Mouse (Mus musculus) layer of hippocampus, adult 11-12 months (tissue): ENCODE data around the gene Csrnp2.
"Not testable (repeated sequence)": the region's sequence is repeated elsewhere in the genome, so short reads cannot be mapped to it uniquely, and the experiment has no call there.

Experiments
- DNase-seq: peaks from one replicate; pipeline ENCODE4 v3.0.0; 2022; ENCODE audit warnings: low spot score

The Csrnp2 gene

DNA sequence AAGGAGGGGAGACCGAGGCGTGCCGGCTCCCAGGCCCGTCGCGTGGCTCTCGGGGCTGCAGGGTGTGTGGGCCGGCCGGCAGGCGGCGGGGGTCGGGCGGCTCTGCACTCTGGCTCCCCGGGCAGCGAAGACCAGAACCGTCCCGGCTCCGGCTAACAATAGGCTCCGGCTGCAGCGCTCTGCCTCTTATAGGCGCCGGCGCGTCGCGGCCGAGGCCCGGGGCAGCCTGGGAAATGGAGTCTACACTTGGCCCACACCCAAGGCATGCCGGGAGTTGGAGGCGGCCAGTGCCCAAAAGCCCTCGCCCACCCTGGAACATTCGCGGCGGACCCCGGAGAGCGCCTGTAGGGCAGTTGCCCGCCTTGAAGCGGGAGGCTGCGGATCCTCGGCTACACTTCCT lies at the start of gene Csrnp2:
Gene Csrnp2 (minus strand): TSS at position 387 of the 400 bp plus-strand sequence.
- peak; percentile 95 for DNase-seq

DNA sequence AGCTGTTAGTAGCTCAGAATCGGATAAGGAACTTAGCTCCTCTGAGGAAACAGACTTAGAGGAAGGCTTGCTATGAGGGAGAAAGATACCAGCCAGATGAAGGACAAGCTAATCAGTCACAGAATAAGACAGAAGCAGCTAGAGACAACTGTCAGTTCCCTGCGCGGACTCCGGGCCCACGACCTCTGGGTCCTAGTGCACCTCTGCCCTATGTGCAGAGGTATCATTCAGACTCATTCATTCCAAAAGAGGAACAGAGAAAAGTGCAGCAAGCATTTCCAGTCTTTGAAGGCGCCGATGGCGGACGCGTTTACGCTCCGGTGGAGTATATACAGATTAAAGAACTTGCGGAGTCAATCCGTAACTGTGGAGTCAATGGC lies 48.4 kb upstream of the Csrnp2 start:
- DNase-seq: not testable (repeated sequence)

DNA sequence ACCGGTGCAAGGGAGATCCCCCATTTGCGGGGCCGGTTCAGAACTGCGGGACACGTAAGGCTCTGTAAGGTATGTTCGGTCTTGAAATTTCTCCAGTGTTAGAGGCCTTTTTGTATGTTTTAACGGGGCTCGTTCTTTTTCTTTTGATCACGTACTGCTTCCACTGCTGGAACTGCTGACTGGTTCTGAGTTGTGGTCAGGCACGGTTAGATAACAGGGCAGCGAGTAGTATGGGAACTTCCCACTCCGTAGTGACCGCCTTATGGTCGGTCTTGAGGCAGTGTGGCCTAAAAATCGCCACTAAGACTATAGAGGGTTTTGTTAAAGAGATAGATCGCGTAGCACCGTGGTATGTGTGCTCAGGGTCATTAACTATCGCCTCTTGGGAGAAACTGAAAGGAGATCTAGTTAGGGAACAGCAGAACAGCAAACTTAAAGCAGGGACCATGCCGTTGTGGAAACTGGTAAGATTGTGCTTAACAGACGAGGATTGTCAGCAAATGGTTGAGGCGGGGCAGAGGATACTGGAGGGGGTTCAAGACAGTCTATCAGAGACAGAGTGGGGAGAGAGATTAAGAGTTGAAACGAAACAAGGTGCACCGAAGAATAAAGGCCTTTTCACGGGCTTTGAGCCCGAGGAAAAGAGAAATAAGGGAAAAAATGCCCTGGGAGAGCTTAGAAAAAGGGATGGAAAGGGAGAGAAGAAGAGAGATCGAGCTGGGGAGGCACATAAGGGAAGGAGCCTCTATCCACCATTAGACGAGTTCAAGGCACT lies 47.8 kb upstream of the Csrnp2 start:
- DNase-seq: not testable (repeated sequence)

GRCm38 (mm10) chr15:100541426-100541825 lies 46.1 kb upstream of the Csrnp2 start:
- no peak for DNase-seq

- DNase-seq: not testable (repeated sequence)
These were observed 45.7 kb upstream of the Csrnp2 start for GRCm38 (mm10) chr15:100541001-100541400.

- no peak for DNase-seq
These were observed 44.1 kb upstream of the Csrnp2 start for GRCm38 (mm10) chr15:100539411-100539810.

DNA sequence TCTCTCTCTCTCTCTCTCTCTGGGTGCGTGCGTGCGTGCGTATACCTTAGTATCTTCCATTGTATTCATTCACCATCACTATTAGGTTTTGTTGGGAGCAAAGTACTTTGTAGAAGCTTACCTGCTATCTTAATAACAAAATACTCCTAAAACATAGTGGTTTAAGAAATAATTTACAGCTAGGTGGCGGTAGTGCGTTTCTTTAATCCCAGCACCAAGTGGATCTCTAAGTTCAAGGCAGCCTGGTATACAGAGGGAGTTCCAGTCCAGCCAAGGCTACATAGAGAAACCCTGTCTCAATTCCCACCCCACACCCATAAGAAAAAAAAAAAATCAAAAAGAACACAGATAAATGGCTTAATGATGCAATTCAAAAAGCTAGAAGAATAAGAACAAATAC lies 42.6 kb upstream of the Csrnp2 start:
- DNase-seq: peak; percentile 19

- no peak for DNase-seq
These were observed 32.6 kb upstream of the Csrnp2 start for GRCm38 (mm10) chr15:100527900-100528299.

- no peak for DNase-seq
These were observed 30.1 kb upstream of the Csrnp2 start for GRCm38 (mm10) chr15:100525405-100525804.

DNA sequence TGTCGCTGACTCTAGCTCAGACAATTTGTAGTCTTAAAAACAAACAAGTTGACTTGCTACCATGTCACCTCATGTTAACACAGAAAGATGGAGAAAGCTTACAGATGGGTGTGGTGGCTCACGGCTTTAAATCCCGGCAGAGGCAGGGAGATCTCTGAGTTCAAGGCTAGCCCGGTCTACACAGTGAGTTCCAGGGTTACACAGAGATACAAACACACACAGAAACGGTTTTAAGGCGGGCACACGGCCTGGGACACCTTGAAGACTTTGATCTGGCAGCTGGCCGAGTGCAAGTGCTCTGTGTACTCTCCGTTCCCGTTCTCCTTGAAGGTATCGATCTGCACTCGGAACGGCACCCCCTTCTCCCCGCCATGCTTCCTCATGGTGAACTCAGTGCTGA lies 25.0 kb upstream of the Csrnp2 start:
- no peak for DNase-seq

DNA sequence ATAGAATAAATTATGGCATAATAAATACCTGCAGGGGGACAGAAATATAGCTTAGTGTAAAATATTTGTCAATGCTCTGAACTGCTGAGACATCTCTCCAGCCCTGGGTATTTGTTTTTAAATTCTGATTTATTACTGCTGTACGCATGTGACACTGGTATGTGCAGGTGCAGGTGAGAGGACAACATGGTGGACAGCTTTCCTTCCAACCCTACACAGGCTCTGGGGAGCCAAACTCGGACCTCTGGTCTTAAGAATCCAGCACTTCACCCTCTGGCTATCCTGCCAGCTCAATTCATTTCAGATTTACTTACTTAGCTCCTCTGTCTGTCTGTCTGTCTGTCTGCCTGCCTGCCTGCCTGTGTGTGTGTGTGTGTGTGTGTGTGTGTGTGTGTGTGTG lies 19.8 kb upstream of the Csrnp2 start:
- no peak for DNase-seq

DNA sequence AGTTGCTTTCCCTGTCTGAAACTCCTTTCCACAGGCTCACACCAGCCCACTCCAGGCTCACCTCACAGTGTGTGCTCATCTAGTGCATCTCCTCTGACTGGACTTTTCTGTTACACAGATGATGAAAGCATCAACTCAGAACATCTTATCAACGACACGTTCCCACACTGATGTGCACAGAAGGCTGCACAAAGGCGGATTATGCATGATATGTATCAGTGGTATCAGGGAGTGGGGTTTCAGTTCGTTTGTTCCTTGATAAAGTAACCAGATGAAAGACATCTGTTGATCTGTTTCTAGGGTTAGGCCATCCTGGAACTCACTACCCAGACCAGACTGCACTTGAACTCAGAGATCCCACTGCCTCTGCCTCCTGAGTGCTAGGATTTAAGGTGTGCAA lies 18.1 kb upstream of the Csrnp2 start:
- no peak for DNase-seq

DNA sequence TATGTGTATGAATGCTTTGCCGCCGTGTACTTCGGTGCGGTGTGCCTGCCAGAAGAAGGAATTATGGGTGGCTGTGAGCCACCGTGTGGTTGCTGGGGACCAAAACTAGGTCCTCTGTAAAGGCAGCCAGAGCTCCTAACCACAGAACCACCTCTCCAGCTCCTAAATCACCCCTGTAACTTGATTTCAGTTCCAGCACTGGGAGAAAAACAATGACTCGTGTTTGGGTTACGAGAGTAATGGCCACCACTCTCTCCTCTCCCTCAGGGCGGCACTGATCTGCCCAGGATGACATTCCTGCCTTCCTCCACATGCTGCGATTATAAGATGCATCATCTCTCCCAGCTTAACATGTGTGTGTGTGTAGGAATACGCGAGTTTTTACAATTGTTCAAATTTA lies 14.8 kb upstream of the Csrnp2 start:
- DNase-seq: no peak

DNA sequence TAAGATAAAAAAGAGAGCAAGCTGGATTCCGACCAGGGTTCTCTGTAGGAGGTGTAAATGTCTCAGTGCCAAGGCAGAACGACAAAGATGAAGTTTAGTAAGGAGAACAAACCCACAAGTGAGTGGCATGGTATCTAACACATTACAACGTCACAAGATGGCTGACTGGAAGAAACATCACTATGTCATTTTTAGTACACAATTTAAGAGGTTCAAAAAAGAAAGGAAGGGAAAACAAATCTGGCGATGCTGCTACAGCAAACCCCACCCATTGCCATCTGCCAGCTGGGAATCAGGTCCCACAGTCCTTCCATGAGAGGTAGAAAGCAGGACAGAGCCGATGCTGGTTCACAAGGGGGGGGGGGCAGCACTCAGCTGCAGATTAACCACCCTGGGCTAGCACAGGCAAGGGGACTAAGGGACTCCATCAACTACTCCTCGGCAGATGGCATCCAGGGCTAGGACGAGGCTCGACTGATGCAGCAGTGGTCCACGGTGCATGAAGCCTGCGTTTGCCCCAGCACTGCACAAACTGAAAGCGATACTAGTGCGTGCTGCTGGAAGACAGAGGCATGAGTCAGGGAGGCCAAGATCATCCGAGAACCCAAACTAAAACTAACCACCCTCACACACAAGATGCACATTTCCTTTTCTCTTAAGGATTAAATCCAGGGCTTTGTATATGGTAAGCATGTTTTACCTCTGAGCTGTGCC lies 13.3 kb upstream of the Csrnp2 start:
- no peak for DNase-seq

DNA sequence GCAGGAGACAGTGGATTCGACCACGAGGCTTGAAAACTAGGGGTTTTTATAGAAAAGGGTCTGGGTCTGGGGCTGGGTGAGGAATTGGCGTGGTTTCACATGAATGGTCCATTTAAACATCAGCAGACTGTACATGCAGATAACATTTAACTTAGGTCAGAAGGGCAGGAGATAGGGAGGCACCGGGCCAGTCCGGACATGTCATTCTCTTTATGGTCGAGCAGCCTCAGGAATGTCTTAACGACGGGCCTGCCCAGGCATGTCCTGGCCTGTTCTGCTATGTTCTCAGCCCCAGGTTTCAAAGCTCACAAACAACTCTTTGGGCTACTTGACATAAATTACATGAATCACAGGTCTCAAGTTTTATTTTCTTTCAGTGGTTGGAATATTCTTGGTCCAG lies 4.2 kb upstream of the Csrnp2 start:
- DNase-seq: not testable (repeated sequence)

DNA sequence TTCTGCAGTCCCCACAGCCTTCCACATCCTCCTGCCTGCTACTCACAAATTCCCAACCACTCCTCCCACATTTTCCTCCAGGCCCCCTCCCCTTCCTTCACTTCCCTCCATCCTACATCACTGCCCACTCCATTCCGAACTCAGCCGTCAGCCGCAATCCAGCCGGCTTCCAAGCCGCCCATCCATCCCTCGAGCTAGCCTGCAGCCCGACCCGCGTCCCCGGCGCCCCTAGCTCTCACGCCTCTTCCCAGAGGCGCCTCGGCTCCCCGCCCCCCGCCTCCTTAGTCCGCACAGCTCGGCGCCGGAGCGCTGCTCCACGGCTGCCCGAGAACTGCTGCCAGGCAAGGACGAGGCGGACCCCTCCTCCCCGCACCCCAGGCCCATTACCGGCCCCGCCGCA lies 641 bp downstream of the Csrnp2 start:
- peak; percentile 36 for DNase-seq

GRCm38 (mm10) chr15:100491966-100492365 lies 3.3 kb downstream of the Csrnp2 start:
- DNase-seq: no peak

GRCm38 (mm10) chr15:100489263-100489662 lies 6.0 kb downstream of the Csrnp2 start:
- no peak for DNase-seq

DNA sequence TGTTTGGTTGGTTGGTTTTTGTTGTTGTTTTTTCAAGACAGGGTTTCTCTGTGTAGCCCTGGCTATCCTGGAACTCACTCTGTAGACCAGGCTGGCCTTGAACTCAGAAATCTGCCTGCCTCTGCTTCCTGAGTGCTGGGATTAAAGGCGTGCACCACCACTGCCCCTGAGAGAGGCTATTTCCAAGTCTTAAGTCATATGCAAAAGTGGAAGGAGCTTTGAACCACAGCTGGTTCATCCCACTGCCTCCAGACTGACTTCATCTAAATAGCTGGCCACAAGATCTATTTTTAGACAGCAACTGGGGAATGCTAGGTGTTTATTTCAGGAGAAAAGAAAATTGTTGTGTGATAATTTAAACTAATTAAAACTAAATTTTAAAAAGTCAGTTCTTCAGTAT lies 7.0 kb downstream of the Csrnp2 start:
- not testable (repeated sequence) for DNase-seq

- no peak for DNase-seq
These were observed 8.2 kb downstream of the Csrnp2 start for GRCm38 (mm10) chr15:100487050-100487449.

- DNase-seq: no peak
These were observed 8.8 kb downstream of the Csrnp2 start for GRCm38 (mm10) chr15:100486450-100486849.

- no peak for DNase-seq
These were observed 9.7 kb downstream of the Csrnp2 start for GRCm38 (mm10) chr15:100485576-100485975.

GRCm38 (mm10) chr15:100478925-100479324 lies 16.4 kb downstream of the Csrnp2 start:
- DNase-seq: no peak

- DNase-seq: no peak
These were observed 16.9 kb downstream of the Csrnp2 start for GRCm38 (mm10) chr15:100478351-100478750.
